Mouse (Mus musculus) hindbrain, embryonic 13.5 days (tissue): ENCODE measurements around the gene Ccdc182. TPM values are rescaled to one million over a fixed set of nuclear protein-coding genes. Genes with fewer than 3 reads are reported as not detected.
A peak's percentile ranks its signal among the peaks of the same experiment; 100 is the strongest.

ENCODE experiments used
- ATAC-seq: fragments of 200-750 bp; cut with Nextera tagmentation; 2 replicates; pipeline ENCODE4 v1.8.0; 2017; ENCODE audit warnings: moderate TSS enrichment; ENCODE audit not compliant: low FRiP score
- H3K27ac ChIP-seq: fragments of 300-500 bp; sonication (generic); 2 replicates; pipeline ENCODE4 v1.5.1; 2015; ENCODE audit warnings: inconsistent platforms, mild to moderate bottlenecking, moderate library complexity
- H3K27me3 ChIP-seq: fragments of 300-500 bp; sonication (generic); 2 replicates; pipeline ENCODE4 v1.6.1; 2015; ENCODE audit warnings: mild to moderate bottlenecking, inconsistent platforms
- H3K36me3 ChIP-seq: fragments of 300-500 bp; sonication (generic); 2 replicates; pipeline ENCODE4 v1.6.1; 2015; ENCODE audit warnings: mild to moderate bottlenecking, inconsistent platforms
- H3K4me1 ChIP-seq: fragments of 300-500 bp; sonication (generic); replicated peaks from 2 replicates; pipeline ENCODE4 v1.6.1; 2015; ENCODE audit warnings: inconsistent platforms
- H3K4me2 ChIP-seq: fragments of 300-500 bp; sonication (generic); 2 replicates; pipeline ENCODE4 v1.6.1; 2015; ENCODE audit warnings: inconsistent platforms, mild to moderate bottlenecking, moderate library complexity
- H3K4me3 ChIP-seq: fragments of 300-500 bp; sonication (generic); 2 replicates; pipeline ENCODE4 v1.5.1; 2015; ENCODE audit warnings: mild to moderate bottlenecking, inconsistent platforms
- H3K9ac ChIP-seq: fragments of 300-500 bp; sonication (generic); 2 replicates; pipeline ENCODE4 v1.6.1; 2015; ENCODE audit warnings: mild to moderate bottlenecking, inconsistent platforms
- H3K9me3 ChIP-seq: fragments of 300-500 bp; sonication (generic); 2 replicates; pipeline ENCODE4 v1.6.1; 2016; ENCODE audit warnings: inconsistent platforms
- WGBS: fragments of 180-500 bp; shearing (Covaris S2); methylation state at CpG from one replicate; pipeline ENCODE4 v1.1.7; 2015; 5-methylcytosine and 5-hydroxymethylcytosine counted together
- polyA plus RNA-seq: library from polyadenylated mRNA; unstranded; fragments of >200 nt; fragmentation: Nextera tagmentation; extraction: Ambion mirVana; gene quantifications from 2 replicates; pipeline ENCODE4 v1.2.1, GENCODE M21; 2015

Gene Ccdc182
- polyA plus RNA-seq, 1 experiment from 2014 or later, result 1.3 TPM

- H3K36me3 ChIP-seq, result peaks cover 15% of the 10 kb centered on the region
- H3K9ac ChIP-seq, result 0 out of 2 replicates have a peak overlapping the region, but pooled peaks have one; percentile 4
- no peak overlapping the region for H3K4me2 ChIP-seq
- peaks cover 39% of the 10 kb centered on the region for H3K4me1 ChIP-seq
- H3K9me3 ChIP-seq, result no peaks in the 10 kb centered on the region
- peak overlapping the region; percentile 50 for H3K27ac ChIP-seq
- ATAC-seq, result no peak
- WGBS, result 47% methylated on average over 5 of the region's 5 CpGs
- H3K27me3 ChIP-seq, result no peaks in the 10 kb centered on the region
- no peak overlapping the region for H3K4me3 ChIP-seq
Measured at GRCm38 (mm10) chr11:88334893-88335292, 41.0 kb downstream of the Ccdc182 start.

DNA sequence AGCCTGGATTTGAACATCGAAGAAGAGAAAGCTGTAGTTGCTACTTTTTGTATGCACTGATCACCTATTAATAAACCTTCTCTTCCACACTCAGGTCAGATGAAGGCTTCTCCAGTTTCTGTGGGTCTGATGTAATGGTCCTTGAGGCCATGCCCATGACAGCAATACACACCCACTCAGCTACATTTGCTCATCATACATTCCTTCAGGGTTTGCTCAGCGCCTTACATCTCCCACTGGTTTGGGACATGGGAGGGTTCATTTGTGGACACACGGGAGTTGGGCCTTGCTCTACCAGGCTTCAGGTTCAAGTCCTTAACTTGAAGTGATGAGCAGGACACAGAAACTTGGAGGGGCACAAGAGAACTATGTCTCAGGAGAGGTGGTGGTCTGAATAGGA lies 44.1 kb downstream of the Ccdc182 start:
- Histone ChIP-seq H3K9me3 (no peaks in the 10 kb centered on the region), H3K4me3 (no peak overlapping the region), H3K27ac (no peak overlapping the region), H3K36me3 (peaks cover 15% of the 10 kb centered on the region), H3K27me3 (no peaks in the 10 kb centered on the region), H3K4me2 (no peak overlapping the region), H3K9ac (no peak overlapping the region), H3K4me1 (peaks cover 16% of the 10 kb centered on the region)
- no peak for ATAC-seq
- 96% methylated on average over 3 of the region's 3 CpGs for WGBS

Other genes with a start within 250 kb of the Ccdc182 start
- gene Srsf1, start 246.7 kb upstream of the Ccdc182 start, polyA plus RNA-seq, result 282 and 298 TPM in 2 replicates
- gene Vezf1, start 225.8 kb upstream of the Ccdc182 start, polyA plus RNA-seq, result 53.9 TPM in 2 replicates
- gene Cuedc1, start 196.0 kb upstream of the Ccdc182 start, polyA plus RNA-seq, result 46.4 and 49.5 TPM in 2 replicates
- gene Mrps23, start 89.7 kb upstream of the Ccdc182 start, polyA plus RNA-seq, result 71.1 TPM in 2 replicates